Mouse (Mus musculus) kidney, adult 2 months (tissue): ENCODE measurements around the gene Plekhg2.
A peak's percentile ranks its signal among the peaks of the same experiment; 100 is the strongest.

Experiments used
- CTCF ChIP-seq: fragments of 200-500 bp; conservative IDR thresholded peaks from 2 replicates; pipeline ENCODE4 v1.5.1; 2011; ENCODE audit warnings: low read depth, mild to moderate bottlenecking, control low read depth, low read length, moderate library complexity, mixed read lengths; ENCODE audit not compliant: insufficient read depth, insufficient read length
- POLR2A ChIP-seq: fragments of 200-500 bp; IDR thresholded peaks from one replicate; pipeline ENCODE4 v1.6.1; 2011; ENCODE audit warnings: low read depth, low read length, control low read depth

- TF ChIP-seq CTCF (no peak), POLR2A (peak; percentile 69)
These were observed 3.0 kb upstream of the Plekhg2 start for GRCm38 (mm10) chr7:28375176-28375921.
